ENCODE assay signal across 10 mouse cellular contexts in the genomic region with DNA sequence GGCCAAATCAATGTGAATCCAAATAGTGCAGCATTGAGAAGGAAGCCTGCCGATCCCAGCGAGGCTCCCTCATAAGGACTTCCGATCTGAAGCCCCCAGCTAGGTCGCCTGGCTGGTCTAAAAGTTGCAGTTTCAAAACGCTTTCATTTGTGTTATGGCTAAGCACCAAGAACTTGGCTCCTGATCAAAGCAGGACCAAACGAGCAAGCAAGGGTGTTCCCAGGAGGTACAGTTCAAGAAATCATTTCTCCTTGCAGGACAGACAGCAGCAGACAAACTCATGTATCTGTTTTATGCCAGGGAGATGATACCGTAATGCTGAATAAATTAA.
A peak's percentile ranks its signal among the peaks of the same experiment; 100 is the strongest.
DNase-seq lines count a peak whose midpoint lies in the region; ATAC-seq and TF ChIP-seq lines count a peak whose summit lies in the region.
"Had no signal": no experiment of that assay in that cellular context is flagged by ENCODE, and none has a peak within 500 bp of the region (broad histone marks: within the 10 kb centered on the region; RNA-seq: fewer than 3 reads in every experiment).

No protein-coding gene starts in this region.

- no peak for ATAC-seq in forebrain, postnatal 0 days
- no peak for ATAC-seq in liver, embryonic 15.5 days (ENCODE audit: insufficient read depth)
- ATAC-seq: activated CD4-positive, CD25-positive, alpha-beta regulatory T cell, adult 4 months had no signal

- H3K9me3 ChIP-seq in CH12.LX (replicated peaks; ENCODE audit: low read length): no peaks in the 10 kb centered on the region
- no peaks in the 10 kb centered on the region for H3K9me3 ChIP-seq in forebrain, postnatal 0 days (ENCODE audit: low read length)
- H3K9me3 ChIP-seq in liver, embryonic 15.5 days (replicated peaks): no peaks in the 10 kb centered on the region

- peaks cover 1% of the 10 kb centered on the region; the same call in 1 of the 2 replicates for H3K79me2 ChIP-seq in heart, adult 2 months (replicated peaks; ENCODE audit: control insufficient read depth, insufficient read depth, low read length)
- H3K79me2 ChIP-seq in CH12.LX (replicated peaks; ENCODE audit: control insufficient read depth, extremely low read depth, insufficient read depth, poor library complexity, severe bottlenecking): peaks cover 3% of the 10 kb centered on the region; the same call in 1 of the 2 replicates

- peak overlapping the region; percentile 17; the same call in 1 of the 2 replicates for H3K9ac ChIP-seq in heart, adult 2 months (ENCODE audit: low read depth, low read length)
- H3K9ac ChIP-seq in CH12.LX (ENCODE audit: insufficient read depth, low read depth): peak overlapping the region; percentile 4; the same call in 1 of the 2 replicates
- no peak overlapping the region for H3K9ac ChIP-seq in forebrain, postnatal 0 days
- no peak overlapping the region for H3K9ac ChIP-seq in liver, embryonic 15.5 days

- H3K27me3 ChIP-seq in heart, adult 2 months (ENCODE audit: control insufficient read depth, insufficient read depth, low read length): no peaks in the 10 kb centered on the region
- no peaks in the 10 kb centered on the region for H3K27me3 ChIP-seq in CH12.LX (replicated peaks)
- no peaks in the 10 kb centered on the region for H3K27me3 ChIP-seq in forebrain, postnatal 0 days (ENCODE audit: insufficient read depth, low read length)
- peaks cover 28% of the 10 kb centered on the region for H3K27me3 ChIP-seq in liver, embryonic 15.5 days

- TF ChIP-seq POLR2A in heart, adult 2 months (IDR thresholded peaks at IDR 0.05; ENCODE audit: insufficient read depth, low read depth, low read length): 0 out of 2 replicates have a peak, but pooled peaks have one; percentile 19
- no peak for TF ChIP-seq POLR2A in CH12.LX (IDR thresholded peaks at IDR 0.05; ENCODE audit: low read depth, low read length)

- H3K4me2 ChIP-seq in CH12.LX (ENCODE audit: insufficient read depth, low read depth, poor library complexity, severe bottlenecking): peak overlapping the region; percentile 53
- H3K4me2 ChIP-seq in forebrain, postnatal 0 days (ENCODE audit: low read depth): peak overlapping the region; percentile 47
- H3K4me2 ChIP-seq in liver, embryonic 15.5 days: peak overlapping the region; percentile 20

- dilution Hi-C loops in CH12.LX (cut with MboI; ENCODE audit: extremely low pct_ligation_motif_present, extremely low pct_unique_long_range_greater_than_20kb, low sequenced_read_pairs): no loop called here

- in situ Hi-C loops in CH12.LX (cut with MboI; ENCODE audit: low pct_ligation_motif_present, low pct_unique_long_range_greater_than_20kb, low sequenced_read_pairs): no loop called here

- no peaks in the 10 kb centered on the region; the same call in 1 of the 2 replicates for H3K36me3 ChIP-seq in heart, adult 2 months (ENCODE audit: control insufficient read depth, insufficient read depth, low read length)
- H3K36me3 ChIP-seq in CH12.LX (replicated peaks in 1 of 2; ENCODE audit: control insufficient read depth in 1 of 2, insufficient read depth in 1 of 2, low read length in 1 of 2): no peaks in the 10 kb centered on the region
- no peaks in the 10 kb centered on the region for H3K36me3 ChIP-seq in forebrain, postnatal 0 days (ENCODE audit: insufficient read depth)
- H3K36me3 ChIP-seq in liver, embryonic 15.5 days (replicated peaks): no peaks in the 10 kb centered on the region

- TF ChIP-seq RAD21 in CH12.LX (IDR thresholded peaks at IDR 0.05; ENCODE audit: low read depth, low read length): no peak

- peaks cover 13% of the 10 kb centered on the region for H3K4me1 ChIP-seq in heart, adult 2 months (ENCODE audit: control insufficient read depth, insufficient read depth, low read length)
- peaks cover 47 to 91% of the 10 kb centered on the region in 2 experiments for H3K4me1 ChIP-seq in CH12.LX (ENCODE audit: control insufficient read depth in 1 of 2, insufficient read depth in 2 of 2)
- H3K4me1 ChIP-seq in forebrain, postnatal 0 days (ENCODE audit: insufficient read depth): peaks cover 6% of the 10 kb centered on the region; the same call in 1 of the 2 replicates
- no peaks in the 10 kb centered on the region for H3K4me1 ChIP-seq in liver, embryonic 15.5 days (replicated peaks)

- DNase-seq in heart, adult 2 months: no peak
- no peak for DNase-seq in heart, postnatal 4 days
- DNase-seq in CH12.LX (ENCODE audit: extremely low read depth): no peak
- DNase-seq in forebrain, postnatal 0 days: peak; percentile 10
- DNase-seq in spleen, postnatal 10 days (ENCODE audit: low spot score in 2 of 2): no peak
- no peak for DNase-seq in left cerebral cortex, adult 18-20 months (ENCODE audit: low spot score in 2 of 2)
- no peak for DNase-seq in gastrocnemius, postnatal 25 days

- WGBS in heart, adult 2 months: 30% methylated on average over 7 of the region's 7 CpGs
- 12% methylated on average over 7 of the region's 7 CpGs for WGBS in forebrain, postnatal 0 days
- WGBS in liver, embryonic 15.5 days (ENCODE audit: insufficient replicate concordance): 32% methylated on average over 7 of the region's 7 CpGs

- intact Hi-C loops in heart, adult 2 months (cut with DNase I): loop anchor here (1.0 to 5.0 kb wide), 2 partner anchors 8 to 99 kb away; a partner anchor contains a TSS

- H3K27ac ChIP-seq in heart, adult 2 months: peak overlapping the region; percentile 90
- H3K27ac ChIP-seq in CH12.LX (ENCODE audit: insufficient read depth, low read depth): peak overlapping the region; percentile 13; the same call in 1 of the 2 replicates
- H3K27ac ChIP-seq in forebrain, postnatal 0 days (ENCODE audit: low read depth, low read length): no peak overlapping the region
- H3K27ac ChIP-seq in liver, embryonic 15.5 days (replicated peaks): no peak overlapping the region

- peak; percentile 6; the same call in 1 of the 2 replicates for TF ChIP-seq EP300 in heart, adult 2 months (IDR thresholded peaks at IDR 0.05; ENCODE audit: insufficient read depth, low read depth, low read length)
- no peak for TF ChIP-seq EP300 in CH12.LX (IDR thresholded peaks at IDR 0.05; ENCODE audit: low read length)

- peak overlapping the region; percentile 62 for H3K4me3 ChIP-seq in heart, adult 2 months
- H3K4me3 ChIP-seq in CH12.LX (replicated peaks in 1 of 3; ENCODE audit: low read depth in 2 of 3, low read length in 2 of 3, poor library complexity in 1 of 3): peak overlapping the region in 1 of 3 experiments; percentile 49
- H3K4me3 ChIP-seq in forebrain, postnatal 0 days (ENCODE audit: low read depth, low read length): peak overlapping the region; percentile 19; the same call in 1 of the 2 replicates
- no peak overlapping the region for H3K4me3 ChIP-seq in liver, embryonic 15.5 days (replicated peaks)
- H3K4me3 ChIP-seq: erythroblast, embryonic 14.5 days had no signal

- no peak for TF ChIP-seq CTCF in heart, adult 2 months (IDR thresholded peaks at IDR 0.05)
- no peak for TF ChIP-seq CTCF in CH12.LX (conservative IDR thresholded peaks at IDR 0.05 in 1 of 2, IDR thresholded peaks at IDR 0.05 in 1 of 2; ENCODE audit: low read depth in 2 of 2, low read length in 2 of 2)
- no peak for TF ChIP-seq CTCF in forebrain, postnatal 0 days (IDR thresholded peaks at IDR 0.05; ENCODE audit: low read depth)

TF ChIP-seq in CH12.LX, 34 proteins besides CTCF, POLR2A, EP300 and RAD21:
- no peak for TF ChIP-seq POLR2AphosphoS2 (IDR thresholded peaks at IDR 0.05; ENCODE audit: low read depth, low read length)
- no peak for TF ChIP-seq NELFE (IDR thresholded peaks at IDR 0.05; ENCODE audit: low read depth, low read length)

Comparison
In these comparisons a context has a peak if more than half of its experiments do, and no peak if none do; other contexts are left out.
1. H3K27ac ChIP-seq: peak in heart, adult 2 months (single experiment) and CH12.LX (single experiment); none in forebrain, postnatal 0 days (single experiment) and liver, embryonic 15.5 days (single experiment).
2. H3K9ac ChIP-seq: peak in heart, adult 2 months (single experiment) and CH12.LX (single experiment); none in forebrain, postnatal 0 days (single experiment) and liver, embryonic 15.5 days (single experiment).
3. Peak in every context shown above with its lines, with median percentiles within 50 percentile points of each other: H3K4me2 ChIP-seq.